Mouse (Mus musculus): ENCODE results near the gene Tada1.

DNA sequence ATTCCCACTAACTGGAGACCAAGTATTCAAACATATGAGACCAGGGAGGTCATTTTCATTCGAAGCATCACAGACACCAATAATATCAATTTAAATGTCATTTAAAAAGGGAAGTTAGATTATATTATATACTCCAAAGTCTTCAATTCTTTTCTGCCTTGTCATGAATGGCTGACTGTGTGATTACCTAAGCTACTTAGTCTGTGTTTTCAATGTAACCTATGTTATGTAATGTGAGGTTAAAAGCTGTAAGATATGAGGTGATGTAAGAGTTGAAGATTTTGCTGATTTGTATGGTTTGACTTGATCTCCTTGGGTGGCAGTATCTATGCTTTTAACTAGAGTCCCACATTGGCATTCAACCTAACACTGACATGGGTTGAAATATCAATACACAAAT is 36.4 kb upstream of the Tada1 start:
- TF ChIP-seq POLR2A (IDR thresholded peaks at IDR 0.05; ENCODE audit: insufficient read depth, low read depth, low read length) (no peak), CTCF (IDR thresholded peaks at IDR 0.05; ENCODE audit: insufficient read depth, low read depth, low read length) (no peak)

Data from olfactory bulb, adult 2 months (tissue).